Mouse (Mus musculus) heart, postnatal 36 days (tissue): ENCODE data around the gene Gadd45gip1. TPM values are rescaled to one million over a fixed set of nuclear protein-coding genes. Genes with fewer than 3 reads are reported as not detected.

Experiments used
- DNase-seq, 2 experiments: peaks; one replicate each; pipeline ENCODE4 v3.0.0; 2021 to 2022
- intact Hi-C: fragments of 180-260 bp; cut with DNase I; formaldehyde crosslinking; loops from one replicate; pipeline ENCODE4 v1.15.1; 2025
- total RNA-seq, 2 experiments: library from RNA; stranded (reverse); gene quantifications; 2 replicates each; pipeline ENCODE4 v1.2.3; 2021

Gene Gadd45gip1
- 10 to 100 TPM; 28.5 to 29.5 TPM for total RNA-seq

GRCm38 (mm10) chr8:84831490-84831889 is at the start of gene Gadd45gip1:
Gene Gadd45gip1, plus strand, starts transcription at chr8:84831522.
- DNase-seq, result peak; percentile 28 to 43
- intact Hi-C loops, result no loop called here

DNA sequence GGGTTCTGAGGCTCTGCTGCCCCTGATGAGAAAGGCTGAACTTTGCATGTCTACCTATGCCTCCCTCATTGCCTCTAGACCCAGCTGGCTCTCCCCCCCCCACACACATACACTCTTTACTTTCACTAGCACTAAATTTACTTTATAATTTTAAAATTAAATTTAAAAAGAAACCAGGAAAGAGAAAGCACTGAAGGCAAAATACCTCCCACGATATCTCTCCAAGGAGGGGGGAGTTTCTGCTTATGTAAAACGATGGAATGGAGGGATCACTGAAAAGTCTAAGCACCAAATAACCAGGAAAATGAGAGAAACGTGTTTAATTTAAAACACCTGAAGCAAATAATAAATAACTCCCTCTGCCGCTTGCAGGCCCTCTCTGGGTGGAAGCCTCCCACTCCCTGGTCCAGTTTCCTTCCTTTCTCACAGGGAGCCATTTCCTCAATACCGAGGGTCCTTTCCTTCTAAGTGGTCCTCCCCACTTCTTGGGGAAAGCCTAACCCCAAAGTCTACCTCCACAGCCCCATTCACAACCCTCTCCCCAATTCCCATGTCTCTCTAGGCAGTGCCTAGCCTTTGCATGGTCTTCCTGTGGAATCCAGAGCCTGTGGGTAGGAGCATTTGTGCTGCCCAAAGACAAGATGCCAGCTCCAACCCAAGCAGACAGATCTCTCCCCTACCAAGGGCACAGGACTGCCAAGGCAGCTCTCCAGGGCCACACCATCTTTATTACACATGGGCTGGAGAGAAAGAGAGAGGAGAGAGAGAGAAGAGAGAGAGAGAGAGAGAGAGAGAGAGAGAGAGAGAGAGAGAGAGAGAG is 49.4 kb upstream of the Gadd45gip1 start:
- intact Hi-C loops, result no loop called here
- no peak for DNase-seq

GRCm38 (mm10) chr8:84782680-84783079 is 48.6 kb upstream of the Gadd45gip1 start:
- DNase-seq, result no peak
- intact Hi-C loops, result no loop called here

GRCm38 (mm10) chr8:84783198-84783918 is 48.0 kb upstream of the Gadd45gip1 start:
- no peak for DNase-seq
- intact Hi-C loops, result no loop called here

DNA sequence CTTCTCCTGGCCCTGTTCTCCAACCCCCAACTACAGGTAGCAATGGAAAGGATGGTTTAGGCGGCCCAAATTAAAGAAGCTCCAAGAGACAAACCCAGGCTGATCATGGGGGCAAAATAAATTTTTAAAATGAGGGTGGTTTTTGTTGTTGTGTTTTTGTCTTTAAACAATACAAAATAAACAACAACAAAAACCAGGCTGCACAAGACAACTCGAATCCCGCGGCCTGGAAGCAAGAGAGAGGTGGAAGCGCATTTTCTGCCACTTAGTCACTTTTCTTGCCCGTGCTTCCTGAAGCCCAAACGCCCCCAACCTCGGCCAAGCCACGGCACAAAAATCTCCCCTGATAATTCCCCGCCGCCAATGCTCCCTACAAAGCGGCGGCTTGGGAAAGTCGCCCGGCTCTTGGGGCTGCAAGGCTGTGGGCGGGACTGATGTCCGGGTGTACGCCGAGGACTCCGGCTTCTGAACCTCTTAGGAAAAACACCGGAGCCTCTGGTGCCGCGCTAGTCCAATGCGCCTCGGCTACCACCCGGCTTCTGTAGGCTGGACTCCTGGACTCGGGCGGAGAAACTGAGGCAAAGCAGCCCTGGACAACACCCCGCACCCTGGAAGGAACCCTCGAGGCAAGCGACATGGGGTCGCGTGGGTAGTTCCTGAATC is 47.3 kb upstream of the Gadd45gip1 start:
- intact Hi-C loops, result no loop called here
- peak; percentile 66 to 67 for DNase-seq

DNA sequence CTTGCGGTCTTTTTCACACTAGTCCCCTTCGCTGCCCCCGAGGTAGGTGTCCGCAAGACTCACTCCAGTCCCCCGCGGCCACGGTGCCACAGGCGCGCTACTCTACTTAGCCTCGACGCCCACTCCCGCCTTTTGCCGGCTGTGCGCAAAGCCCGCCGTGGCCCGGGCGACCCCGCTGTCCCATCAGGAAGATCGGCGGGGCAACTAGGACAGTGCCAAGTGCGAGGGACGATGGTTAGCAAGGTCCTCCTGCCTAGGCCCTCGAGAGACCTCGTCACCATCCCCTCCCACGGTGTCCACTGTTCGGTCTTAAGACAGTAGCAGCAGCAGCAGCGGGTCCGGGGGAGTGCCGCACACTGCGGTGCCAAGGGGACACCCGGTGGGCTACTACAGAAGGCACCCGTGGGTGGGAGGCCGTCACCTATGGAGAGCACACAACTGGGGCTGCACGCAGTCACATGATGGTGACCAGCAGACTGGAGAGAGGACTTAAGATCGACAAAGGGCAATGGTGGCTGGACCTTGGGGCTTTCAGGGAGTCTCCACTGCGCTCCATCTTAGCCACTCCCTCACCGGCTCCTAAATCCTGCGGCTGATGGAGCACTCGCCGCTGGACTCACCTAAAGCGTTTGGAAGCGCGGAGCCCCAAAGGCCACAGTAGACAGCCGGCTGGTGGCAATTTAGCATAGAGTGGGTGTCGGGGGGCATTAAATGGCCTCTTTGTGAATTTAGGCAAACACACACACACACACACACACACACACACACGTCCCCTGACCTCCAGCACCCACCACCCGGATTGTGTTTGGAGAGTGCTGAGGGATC is 46.4 kb upstream of the Gadd45gip1 start:
- intact Hi-C loops, result no loop called here
- DNase-seq, result peak in 1 of 2 experiments; percentile 41

GRCm38 (mm10) chr8:84785506-84785755 is 45.9 kb upstream of the Gadd45gip1 start:
- intact Hi-C loops, result no loop called here

GRCm38 (mm10) chr8:84785756-84786677 is 45.3 kb upstream of the Gadd45gip1 start:
- peak; percentile 68 to 80 for DNase-seq
- intact Hi-C loops, result no loop called here

More at GRCm38 (mm10) chr8:84785506-84785755, 45.9 kb upstream of the Gadd45gip1 start:
- DNase-seq, result no peak

GRCm38 (mm10) chr8:84786801-84787467 is 44.4 kb upstream of the Gadd45gip1 start:
- no peak for DNase-seq
- intact Hi-C loops, result no loop called here

DNA sequence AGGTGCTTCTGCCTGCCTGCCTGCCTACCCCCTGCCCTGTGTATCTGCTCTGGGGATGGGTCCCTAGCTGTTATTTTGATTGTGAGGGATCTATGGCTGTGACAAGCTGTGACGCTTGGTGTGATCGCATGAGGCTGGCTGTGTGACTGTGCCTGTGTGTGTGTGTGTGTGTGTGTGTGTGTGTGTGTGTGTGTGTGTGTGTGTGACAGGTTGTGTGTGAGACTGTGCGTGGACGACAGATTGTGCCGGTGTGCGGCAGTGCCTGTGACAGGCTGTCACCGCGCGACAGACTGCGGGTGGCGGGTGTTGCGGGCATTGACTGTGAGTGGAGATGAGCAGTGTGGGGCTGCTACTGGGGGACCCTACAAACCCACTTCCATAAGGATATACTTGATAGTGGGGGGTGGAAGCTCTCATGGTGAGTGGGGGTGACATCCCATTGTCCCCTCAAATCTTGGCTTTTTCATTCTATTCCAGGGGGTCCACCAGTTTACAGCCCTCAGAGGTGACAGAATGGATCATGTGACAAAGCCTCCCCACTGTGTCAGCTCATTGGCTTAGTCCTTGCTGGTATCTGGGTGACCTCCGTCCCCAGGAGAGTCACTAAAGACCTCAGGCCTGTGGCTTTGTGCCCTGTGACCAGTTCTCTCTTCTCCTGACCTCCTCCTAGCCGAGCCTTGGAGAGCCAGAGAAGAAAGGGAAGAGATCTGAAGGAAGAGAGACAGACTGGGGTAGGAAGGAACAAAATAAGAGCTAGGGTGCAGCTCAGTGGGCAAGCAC is 43.6 kb upstream of the Gadd45gip1 start:
- intact Hi-C loops, result loop anchor here (2.0 kb wide), 1 partner anchor 13 kb away; no protein-coding TSS in a partner anchor

GRCm38 (mm10) chr8:84788896-84789295 is 42.4 kb upstream of the Gadd45gip1 start:
- DNase-seq, result peak; percentile 77 to 78
- intact Hi-C loops, result loop anchor here (2.0 kb wide), 1 partner anchor 14 kb away; no protein-coding TSS in a partner anchor

More for the DNA sequence above, 43.6 kb upstream of the Gadd45gip1 start:
- no peak for DNase-seq

DNA sequence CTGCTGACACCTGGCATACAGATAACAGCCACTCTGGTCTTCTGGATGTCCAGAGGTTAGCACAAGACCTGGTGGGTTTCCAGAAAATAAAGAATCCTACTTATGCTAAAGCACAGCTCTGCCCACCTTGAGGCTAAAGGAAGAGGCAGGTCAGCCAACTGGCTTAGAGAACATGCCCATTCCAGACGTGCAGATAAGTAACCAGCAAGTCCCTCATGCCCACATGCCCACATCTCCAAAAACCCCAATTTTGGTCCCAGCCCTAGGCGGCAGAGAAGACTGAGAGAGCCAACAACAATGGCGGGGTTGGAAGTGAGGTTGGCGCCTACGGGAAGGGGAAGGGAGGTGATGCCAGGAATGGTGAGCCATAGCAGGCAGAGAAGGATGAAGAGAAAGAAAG is 42.0 kb upstream of the Gadd45gip1 start:
- no peak for DNase-seq
- intact Hi-C loops, result loop anchor here (2.0 kb wide), 1 partner anchor 15 kb away; no protein-coding TSS in a partner anchor

DNA sequence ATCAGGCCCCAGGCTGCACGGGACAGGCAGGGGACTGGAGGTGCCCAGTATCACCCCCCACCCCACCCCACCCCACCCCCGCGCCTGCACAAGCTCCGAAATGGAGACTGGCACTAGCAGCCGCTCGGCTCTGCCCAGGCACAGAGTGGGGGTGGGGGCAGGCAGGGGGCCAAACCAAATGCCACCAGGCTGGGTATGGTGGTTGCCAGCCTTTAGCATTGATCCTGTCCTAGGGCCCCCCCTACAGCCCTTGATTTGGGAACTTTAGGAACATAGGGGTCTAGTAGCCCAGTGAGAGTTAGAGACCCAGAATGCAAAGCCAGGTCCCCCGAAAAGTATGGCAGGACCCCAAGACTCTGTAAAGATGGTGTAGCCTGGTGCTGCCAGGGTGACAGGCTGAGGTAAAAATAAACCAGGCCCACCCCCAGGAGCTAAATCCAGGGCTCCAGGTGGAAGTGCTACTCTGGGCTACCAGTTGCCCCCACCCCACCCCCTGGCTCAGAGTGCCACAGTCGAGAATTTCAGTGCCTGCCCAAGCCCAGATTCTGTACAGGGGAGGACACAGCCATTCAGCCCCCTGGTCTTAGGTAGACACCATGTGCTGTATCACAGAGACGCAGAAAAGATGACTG is 41.4 kb upstream of the Gadd45gip1 start:
- intact Hi-C loops, result loop anchor here (2.0 kb wide), 1 partner anchor 15 kb away; no protein-coding TSS in a partner anchor
- DNase-seq, result peak in 1 of 2 experiments; percentile 67

GRCm38 (mm10) chr8:84790537-84790936 is 40.8 kb upstream of the Gadd45gip1 start:
- intact Hi-C loops, result no loop called here
- DNase-seq, result no peak

GRCm38 (mm10) chr8:84792429-84792947 is 38.8 kb upstream of the Gadd45gip1 start:
- intact Hi-C loops, result no loop called here
- no peak for DNase-seq

DNA sequence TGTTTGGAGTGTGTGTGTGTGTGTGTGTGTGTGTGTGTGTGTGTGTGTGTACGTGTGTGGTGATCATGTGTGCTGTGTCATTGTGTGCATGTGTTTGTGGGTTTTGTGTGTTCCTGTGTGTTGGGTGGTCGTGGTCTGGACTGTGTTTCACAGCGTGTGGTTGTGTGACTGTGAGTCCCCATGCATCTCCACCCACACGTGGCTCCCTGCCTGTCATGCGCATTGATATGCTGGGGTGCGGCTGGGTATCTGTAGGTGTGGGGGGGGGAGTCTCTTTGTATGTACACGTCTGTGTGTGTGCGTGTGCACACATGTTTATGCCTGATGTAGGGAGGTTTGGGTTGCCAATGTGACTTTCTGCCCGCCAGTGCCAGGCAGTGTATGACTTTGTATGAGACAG is 38.2 kb upstream of the Gadd45gip1 start:
- intact Hi-C loops, result no loop called here
- peak in 1 of 2 experiments; percentile 6 for DNase-seq
